Mouse (Mus musculus): ENCODE measurements around the gene Ppef2. TPM values are rescaled to one million over a fixed set of nuclear protein-coding genes. Genes with fewer than 3 reads are reported as not detected.

Ppef2 gene
- polyA plus RNA-seq (2021), result 0.13 TPM

DNA sequence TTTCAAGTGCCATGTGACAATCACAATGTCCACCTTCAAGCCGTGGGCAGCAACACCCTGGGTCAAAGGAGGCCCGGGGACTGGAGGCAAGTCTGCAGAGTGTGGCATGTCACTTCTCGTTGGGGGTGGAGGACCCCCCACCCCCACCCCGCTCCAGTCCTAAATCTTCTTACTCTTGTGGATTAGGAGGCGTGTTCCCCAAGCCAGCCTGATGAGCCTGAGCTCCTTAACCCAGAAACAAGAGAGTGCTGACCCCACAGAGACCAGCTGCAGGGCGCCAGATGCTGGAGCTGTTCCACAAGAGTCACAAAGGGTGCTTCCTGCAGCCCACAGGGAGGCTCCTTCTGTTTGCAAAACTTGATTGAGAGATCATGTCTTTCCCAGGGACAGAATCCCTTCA, at the start of gene Ppef2:
Gene Ppef2, minus strand, starts transcription at position 61 of the 400 bp plus-strand sequence.
- in situ Hi-C loops (cut with MboI; ENCODE audit: low pct_unique_long_range_greater_than_20kb), result no loop called here
- no peak for ATAC-seq
- ChIA-PET POLR2A (no interaction called here), CTCF (no interaction called here)
- no peak for DNase-seq (ENCODE audit: low read depth, low spot score)
- TF ChIP-seq CTCF (IDR thresholded peaks at IDR 0.05), result no peak
- H3K27me3 ChIP-seq, result no peaks in the 10 kb centered on the region

DNA sequence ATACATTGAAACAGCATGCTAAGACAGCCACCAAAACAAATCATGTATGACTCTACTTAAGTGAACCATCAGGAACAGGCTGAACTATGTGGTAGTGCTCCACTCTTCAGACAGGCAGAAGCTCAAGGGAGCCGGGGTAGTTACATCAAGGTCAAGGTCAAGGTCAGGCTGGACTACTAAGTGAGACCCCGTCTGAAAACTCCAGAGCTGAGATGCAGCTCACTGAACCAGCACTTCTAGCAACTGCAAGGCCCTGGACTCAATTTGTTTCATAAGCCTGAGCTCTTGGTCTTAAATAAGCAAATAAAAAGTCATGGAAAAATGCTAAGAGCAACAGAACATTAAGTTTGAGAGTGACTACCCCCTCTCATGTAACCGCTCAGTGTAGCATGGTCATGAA, 48.2 kb upstream of the Ppef2 start:
- no peaks in the 10 kb centered on the region for H3K27me3 ChIP-seq
- DNase-seq (ENCODE audit: low read depth, low spot score) (no peak), ATAC-seq (no peak)
- POLR2A ChIA-PET, result no interaction called here
- no peak for TF ChIP-seq CTCF (IDR thresholded peaks at IDR 0.05)
- in situ Hi-C loops (cut with MboI; ENCODE audit: low pct_unique_long_range_greater_than_20kb), result no loop called here
- CTCF ChIA-PET, result no interaction called here

DNA sequence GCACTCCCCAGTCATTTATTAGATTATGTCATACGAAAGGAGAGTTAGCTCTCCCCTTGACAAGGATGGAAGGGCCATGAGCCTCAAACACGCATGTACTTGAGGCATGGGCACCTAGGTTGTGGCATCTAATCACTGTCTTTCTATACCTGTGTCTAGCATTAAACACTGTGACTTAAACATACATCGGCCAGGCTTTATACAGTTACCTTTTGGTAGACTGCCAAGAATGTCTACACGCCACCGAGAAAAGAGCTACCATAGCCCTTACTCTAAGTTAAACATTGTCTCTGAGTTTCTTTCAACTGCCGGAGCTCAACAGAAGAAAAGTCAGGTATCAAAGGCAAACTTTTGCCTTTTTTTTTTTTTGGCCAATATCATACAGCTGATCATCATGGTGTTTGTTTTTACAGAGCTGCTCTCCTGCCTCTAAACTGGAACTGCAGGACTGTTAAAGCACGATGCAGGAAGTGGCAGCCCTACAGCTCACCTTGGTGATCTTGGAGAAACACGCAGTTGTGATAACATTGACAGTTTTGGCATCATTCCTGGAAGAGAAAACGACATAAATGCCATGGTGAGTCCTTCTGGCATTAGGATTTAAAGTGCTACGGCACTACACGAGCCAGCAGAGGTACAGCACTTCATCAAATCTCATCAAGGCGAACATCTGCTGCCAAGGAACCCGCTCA, 46.2 kb upstream of the Ppef2 start:
- no peak for TF ChIP-seq CTCF (IDR thresholded peaks at IDR 0.05)
- H3K27me3 ChIP-seq, result no peaks in the 10 kb centered on the region
- POLR2A ChIA-PET, result interaction anchor here (0.9 kb wide), 1 partner anchor 61 kb away, joined by 3 read pairs; no protein-coding TSS in a partner anchor
- CTCF ChIA-PET, result interaction anchor here (0.7 to 1.6 kb wide), 2 partner anchors 15 to 66 kb away, joined by 3 to 4 read pairs; no protein-coding TSS in a partner anchor
- in situ Hi-C loops (cut with MboI; ENCODE audit: low pct_unique_long_range_greater_than_20kb), result no loop called here
- DNase-seq (ENCODE audit: low read depth, low spot score) (no peak), ATAC-seq (no peak)

DNA sequence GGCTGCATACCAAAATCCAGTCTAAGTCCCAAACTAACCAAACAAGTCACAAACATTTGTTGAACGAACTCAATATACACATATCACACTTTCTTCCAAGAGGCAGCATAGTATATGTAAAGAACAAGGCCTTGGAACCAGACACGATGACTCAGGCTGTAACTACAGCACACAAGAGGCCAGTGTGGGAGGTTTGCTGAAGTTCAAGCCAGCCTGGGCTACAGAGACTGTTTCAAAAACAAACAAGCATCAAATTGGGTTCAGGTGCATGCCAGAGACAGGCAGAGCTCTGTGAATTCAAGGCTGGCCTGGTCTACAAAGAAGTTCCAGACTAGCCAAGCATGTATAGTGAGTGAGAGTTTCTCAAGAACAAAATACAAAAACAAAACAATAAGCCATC, 38.4 kb upstream of the Ppef2 start:
- H3K27me3 ChIP-seq, result no peaks in the 10 kb centered on the region
- POLR2A ChIA-PET, result no interaction called here
- DNase-seq (ENCODE audit: low read depth, low spot score) (no peak), ATAC-seq (no peak)
- TF ChIP-seq CTCF (IDR thresholded peaks at IDR 0.05), result no peak
- CTCF ChIA-PET, result no interaction called here
- in situ Hi-C loops (cut with MboI; ENCODE audit: low pct_unique_long_range_greater_than_20kb), result no loop called here

DNA sequence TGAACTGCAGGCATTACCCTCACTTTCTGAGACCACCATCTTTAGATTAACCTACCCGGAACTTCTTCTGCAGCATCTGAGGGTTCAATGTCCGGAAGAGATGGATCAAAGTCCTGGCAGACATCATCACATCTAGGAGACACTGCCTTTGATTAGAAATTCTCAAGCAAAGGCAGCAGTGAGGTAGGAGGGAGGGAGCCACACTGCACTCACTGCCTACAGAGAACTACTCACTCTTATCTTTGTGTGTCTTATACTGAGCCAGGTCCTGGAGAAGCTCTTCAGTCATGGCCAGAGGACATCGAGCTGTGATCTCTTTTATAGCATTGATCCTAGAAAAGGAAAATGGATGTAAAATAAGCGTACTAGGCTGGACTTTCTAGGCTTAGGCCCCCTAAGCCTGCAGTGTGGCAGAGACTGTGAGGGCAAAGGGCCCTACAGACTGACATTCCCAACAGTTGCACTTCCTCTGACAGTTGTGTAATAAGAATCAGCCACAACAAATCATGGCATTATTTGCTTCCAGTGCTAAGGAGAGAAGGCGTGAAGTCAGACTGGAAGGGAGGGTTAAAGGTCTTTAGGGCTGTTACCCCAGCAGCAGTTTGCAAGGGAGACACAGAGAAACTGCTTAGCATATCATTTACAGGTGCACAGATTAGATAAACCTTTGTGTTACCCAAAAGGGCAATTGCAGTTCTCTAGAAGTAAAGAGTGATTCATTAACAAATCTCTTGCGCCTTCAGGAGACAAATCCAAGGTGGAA, 35.8 kb upstream of the Ppef2 start:
- POLR2A ChIA-PET, result no interaction called here
- CTCF ChIA-PET, result no interaction called here
- in situ Hi-C loops (cut with MboI; ENCODE audit: low pct_unique_long_range_greater_than_20kb), result no loop called here

DNA sequence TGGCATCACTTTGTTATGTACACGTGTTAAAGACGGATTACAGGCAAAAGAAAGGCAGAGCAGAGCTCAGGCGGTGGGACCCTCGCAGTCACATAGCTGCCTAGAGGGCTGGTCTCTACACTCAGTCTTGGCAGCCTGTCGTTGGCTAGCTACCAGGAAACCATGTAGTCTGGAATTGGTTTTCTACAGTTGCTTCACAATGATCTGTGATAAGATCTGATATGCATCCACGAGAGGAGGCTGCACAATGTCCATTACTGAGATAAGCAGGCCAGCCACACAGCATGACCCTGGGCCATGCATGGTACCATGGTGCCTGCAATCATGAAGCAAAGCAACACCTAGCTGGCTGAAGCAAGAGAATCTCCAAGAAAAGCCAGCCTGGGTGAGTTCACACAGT, 31.8 kb upstream of the Ppef2 start:
- CTCF ChIA-PET, result interaction anchor here (0.9 to 1.3 kb wide), 2 partner anchors 10 to 14 kb away, joined by 4 read pairs; partner anchors contain the start of gene Naaa
- DNase-seq (ENCODE audit: low read depth, low spot score), result no peak
- in situ Hi-C loops (cut with MboI; ENCODE audit: low pct_unique_long_range_greater_than_20kb), result no loop called here
- ATAC-seq, result no peak
- no peaks in the 10 kb centered on the region for H3K27me3 ChIP-seq
- POLR2A ChIA-PET, result interaction anchor here (1.1 kb wide), 1 partner anchor 8 kb away, joined by 4 read pairs; no protein-coding TSS in a partner anchor
- TF ChIP-seq CTCF (IDR thresholded peaks at IDR 0.05), result no peak

More for the DNA sequence above, 35.8 kb upstream of the Ppef2 start:
- DNase-seq (ENCODE audit: low read depth, low spot score) (no peak), ATAC-seq (no peak)
- no peak for TF ChIP-seq CTCF (IDR thresholded peaks at IDR 0.05)
- no peaks in the 10 kb centered on the region for H3K27me3 ChIP-seq

DNA sequence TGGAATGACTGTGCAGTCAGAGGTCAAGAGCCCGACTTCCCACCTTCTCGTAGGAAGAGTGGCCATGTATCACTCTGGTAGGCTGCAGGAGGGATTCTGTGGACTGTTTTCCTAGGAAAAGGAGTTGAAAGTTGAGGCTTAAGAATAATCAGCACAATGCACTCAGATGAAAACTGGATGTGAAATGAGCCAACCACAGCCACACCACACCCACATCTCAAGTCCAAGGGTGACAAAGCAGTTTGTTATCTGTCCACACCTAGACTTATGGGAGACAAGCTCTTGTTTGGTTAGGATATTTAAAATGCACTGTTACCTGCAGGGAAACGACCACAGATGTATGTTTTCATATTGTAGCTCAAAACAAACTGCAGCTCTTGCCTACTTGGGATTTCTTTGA, 27.0 kb upstream of the Ppef2 start:
- POLR2A ChIA-PET, result no interaction called here

DNA sequence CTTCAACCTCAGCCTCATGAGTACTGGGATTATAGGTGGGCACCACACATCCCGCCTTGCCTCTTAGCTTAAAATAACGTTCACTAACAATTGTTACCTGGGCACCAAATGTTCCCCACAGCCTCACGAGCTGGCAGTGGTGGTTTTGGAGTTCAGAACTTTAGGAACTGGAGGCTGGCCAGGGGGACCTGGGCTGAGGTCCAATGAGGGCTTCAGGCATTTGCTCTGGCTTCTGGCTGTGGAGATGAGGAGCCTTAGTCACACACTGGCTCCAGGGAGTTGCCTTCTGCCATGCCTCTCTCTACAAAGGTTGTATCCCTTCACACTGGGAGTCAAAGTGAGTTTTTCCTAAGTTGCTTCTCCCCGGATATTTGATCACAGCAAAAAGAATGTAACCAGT, 26.5 kb upstream of the Ppef2 start:
- no peaks in the 10 kb centered on the region for H3K27me3 ChIP-seq
- no peak for ATAC-seq
- in situ Hi-C loops (cut with MboI; ENCODE audit: low pct_unique_long_range_greater_than_20kb), result no loop called here
- POLR2A ChIA-PET, result interaction anchor here (1.0 kb wide), 1 partner anchor 27 kb away, joined by 4 read pairs; no protein-coding TSS in a partner anchor
- no peak for DNase-seq (ENCODE audit: low read depth, low spot score)
- CTCF ChIA-PET, result interaction anchor here (1.6 kb wide), 1 partner anchor 43 kb away, joined by 5 read pairs; no protein-coding TSS in a partner anchor
- no peak for TF ChIP-seq CTCF (IDR thresholded peaks at IDR 0.05)

More for the DNA sequence above, 27.0 kb upstream of the Ppef2 start:
- no peaks in the 10 kb centered on the region for H3K27me3 ChIP-seq
- no peak for TF ChIP-seq CTCF (IDR thresholded peaks at IDR 0.05)
- DNase-seq (ENCODE audit: low read depth, low spot score) (no peak), ATAC-seq (no peak)
- in situ Hi-C loops (cut with MboI; ENCODE audit: low pct_unique_long_range_greater_than_20kb), result no loop called here
- CTCF ChIA-PET, result interaction anchor here (0.9 to 2.1 kb wide), 5 partner anchors 14 to 110 kb away, joined by 3 to 7 read pairs (median 4); no protein-coding TSS in a partner anchor

DNA sequence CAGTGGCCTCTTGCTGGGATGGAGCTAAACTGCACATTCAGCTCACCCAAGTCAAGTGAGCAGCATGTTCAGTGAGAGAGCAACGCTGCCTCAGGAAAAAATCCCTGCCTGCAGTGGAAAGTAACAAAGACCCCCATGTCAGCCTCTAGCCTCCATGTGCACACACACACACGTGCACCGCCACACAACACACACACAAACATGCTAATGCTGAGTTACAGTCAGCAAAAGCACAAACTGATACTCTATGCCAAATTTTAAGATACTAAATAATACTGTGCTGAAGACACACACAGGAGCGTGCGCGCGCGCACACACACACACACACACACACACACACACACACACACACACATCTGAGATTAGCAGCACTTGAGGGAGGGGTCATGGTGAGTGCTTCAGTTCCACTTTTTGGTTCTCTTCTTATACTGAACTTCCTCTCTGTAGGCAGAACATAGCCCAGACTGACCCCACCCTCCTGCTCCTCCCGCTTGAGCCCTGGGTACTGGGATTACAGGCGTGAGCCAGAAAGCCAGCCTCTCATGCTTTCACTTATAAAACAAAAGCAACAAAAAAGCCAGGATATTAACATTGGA, 23.0 kb upstream of the Ppef2 start:
- no peak for ATAC-seq

More for the DNA sequence above, 23.0 kb upstream of the Ppef2 start:
- DNase-seq (ENCODE audit: low read depth, low spot score), result no peak
- H3K27me3 ChIP-seq, result no peaks in the 10 kb centered on the region
- no peak for TF ChIP-seq CTCF (IDR thresholded peaks at IDR 0.05)
- CTCF ChIA-PET, result interaction anchor here (0.8 to 1.6 kb wide), 4 partner anchors 9 to 119 kb away, joined by 3 to 4 read pairs (median 3); no protein-coding TSS in a partner anchor
- POLR2A ChIA-PET, result interaction anchor here (0.8 kb wide), 1 partner anchor 30 kb away, joined by 9 read pairs; no protein-coding TSS in a partner anchor
- in situ Hi-C loops (cut with MboI; ENCODE audit: low pct_unique_long_range_greater_than_20kb), result no loop called here
